Mouse (Mus musculus) testis, adult 2 months (tissue): ENCODE results near the gene Xkr8.

Source experiments
- CTCF ChIP-seq: fragments of 200-500 bp; IDR thresholded peaks from 2 replicates; pipeline ENCODE4 v1.5.1; 2012; ENCODE audit warnings: low read depth, mild to moderate bottlenecking, inconsistent platforms, low read length, moderate library complexity; ENCODE audit not compliant: control insufficient read depth, insufficient read depth, insufficient replicate concordance
- POLR2A ChIP-seq: fragments of 200-500 bp; IDR thresholded peaks from 2 replicates; pipeline ENCODE4 v1.6.1; 2012; ENCODE audit warnings: low read depth, mild to moderate bottlenecking, inconsistent platforms, low read length, moderate library complexity; ENCODE audit not compliant: control insufficient read depth

- TF ChIP-seq POLR2A (no peak), CTCF (no peak; the same call in 1 of the 2 replicates)
These were observed 875 bp upstream of the Xkr8 start for GRCm38 (mm10) chr4:132733071-132733770.
